Mouse (Mus musculus) heart, embryonic 13.5 days (tissue): ENCODE data around the gene Taf9. TPM values are rescaled to one million over a fixed set of nuclear protein-coding genes. Genes with fewer than 3 reads are reported as not detected.

Experiments
- ATAC-seq: fragments of 200-750 bp; cut with Nextera tagmentation; 2 replicates; pipeline ENCODE4 v1.8.0; 2017; ENCODE audit warnings: moderate TSS enrichment; ENCODE audit not compliant: insufficient number of reproducible peaks, low FRiP score, low TSS enrichment; ENCODE audit errors: extremely low read depth
- H3K27ac ChIP-seq: fragments of 300-500 bp; sonication (generic); replicated peaks from 2 replicates; pipeline ENCODE4 v1.5.1; 2015; ENCODE audit warnings: moderate library complexity, mild to moderate bottlenecking, inconsistent platforms
- H3K27me3 ChIP-seq: fragments of 300-500 bp; sonication (generic); replicated peaks from 2 replicates; pipeline ENCODE4 v1.6.1; 2015; ENCODE audit warnings: mild to moderate bottlenecking, inconsistent platforms
- H3K36me3 ChIP-seq: fragments of 300-500 bp; sonication (generic); 2 replicates; pipeline ENCODE4 v1.6.1; 2015; ENCODE audit warnings: mild to moderate bottlenecking, inconsistent platforms
- H3K4me1 ChIP-seq: fragments of 300-500 bp; sonication (generic); 2 replicates; pipeline ENCODE4 v1.6.1; 2015; ENCODE audit warnings: inconsistent platforms
- H3K4me2 ChIP-seq: fragments of 300-500 bp; sonication (generic); 2 replicates; pipeline ENCODE4 v1.6.1; 2015; ENCODE audit warnings: inconsistent platforms, mild to moderate bottlenecking, moderate library complexity
- H3K4me3 ChIP-seq: fragments of 300-500 bp; sonication (generic); 2 replicates; pipeline ENCODE4 v1.5.1; 2015; ENCODE audit warnings: moderate library complexity, mild to moderate bottlenecking, inconsistent platforms
- H3K9ac ChIP-seq: fragments of 300-500 bp; sonication (generic); 2 replicates; pipeline ENCODE4 v1.6.1; 2015; ENCODE audit warnings: inconsistent platforms, mild to moderate bottlenecking, moderate library complexity
- H3K9me3 ChIP-seq: fragments of 300-500 bp; sonication (generic); 2 replicates; pipeline ENCODE4 v1.6.1; 2016; ENCODE audit warnings: inconsistent platforms
- WGBS: fragments of 180-500 bp; shearing (Covaris S2); methylation state at CpG from one replicate; pipeline ENCODE4 v1.1.7; 2015; ENCODE audit warnings: mixed read lengths; 5-methylcytosine and 5-hydroxymethylcytosine counted together
- polyA plus RNA-seq: library from polyadenylated mRNA; unstranded; fragments of >200 nt; fragmentation: Nextera tagmentation; extraction: Ambion mirVana; gene quantifications from 2 replicates; pipeline ENCODE4 v1.2.1, GENCODE M21; 2015

Gene Taf9
- polyA plus RNA-seq, 1 experiment from 2014 or later, result 7.1 TPM

DNA sequence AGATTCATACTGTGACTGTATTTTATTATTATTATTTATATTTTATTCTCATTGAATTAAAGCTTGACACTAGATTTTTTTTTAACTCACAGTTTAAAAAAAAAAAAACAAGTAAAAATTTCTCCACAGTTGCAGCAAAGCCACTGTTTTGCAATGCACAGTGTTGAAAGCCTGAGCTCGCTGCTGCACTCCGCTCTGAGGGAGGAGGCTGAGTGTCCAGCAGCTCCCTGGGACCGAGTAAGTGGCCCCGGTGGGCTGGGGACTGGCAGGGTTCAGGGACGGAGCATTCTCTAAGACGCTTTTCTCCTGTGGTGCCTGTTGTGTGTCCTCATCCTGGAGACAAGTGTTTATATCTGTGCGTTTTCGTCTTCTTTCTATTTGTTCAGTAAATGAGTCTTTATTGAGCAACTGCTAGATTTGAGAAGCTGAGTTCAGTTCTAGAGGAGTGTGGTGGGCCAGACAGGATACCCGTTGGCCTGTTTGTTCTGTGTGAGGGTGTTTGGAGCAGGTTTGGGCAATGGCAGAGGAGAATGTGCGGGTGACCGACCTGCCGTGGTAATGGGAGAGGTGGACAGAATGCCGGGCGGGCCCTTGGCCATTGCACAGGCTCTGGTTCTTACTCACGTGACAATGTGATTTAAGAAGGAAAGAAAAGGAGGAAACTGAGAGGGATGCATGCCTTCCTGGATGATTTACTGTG lies 24.7 kb downstream of the Taf9 start:
- no peak overlapping the region for H3K4me2 ChIP-seq
- no peaks in the 10 kb centered on the region for H3K4me1 ChIP-seq
- H3K9me3 ChIP-seq, result peaks cover 5% of the 10 kb centered on the region; the same call in 1 of the 2 replicates
- H3K27me3 ChIP-seq, result no peaks in the 10 kb centered on the region
- H3K4me3 ChIP-seq, result no peak overlapping the region
- H3K9ac ChIP-seq, result no peak overlapping the region
- H3K36me3 ChIP-seq, result no peaks in the 10 kb centered on the region
- no peak overlapping the region for H3K27ac ChIP-seq
- 82% methylated on average over 15 of the region's 15 CpGs for WGBS
- no peak for ATAC-seq

DNA sequence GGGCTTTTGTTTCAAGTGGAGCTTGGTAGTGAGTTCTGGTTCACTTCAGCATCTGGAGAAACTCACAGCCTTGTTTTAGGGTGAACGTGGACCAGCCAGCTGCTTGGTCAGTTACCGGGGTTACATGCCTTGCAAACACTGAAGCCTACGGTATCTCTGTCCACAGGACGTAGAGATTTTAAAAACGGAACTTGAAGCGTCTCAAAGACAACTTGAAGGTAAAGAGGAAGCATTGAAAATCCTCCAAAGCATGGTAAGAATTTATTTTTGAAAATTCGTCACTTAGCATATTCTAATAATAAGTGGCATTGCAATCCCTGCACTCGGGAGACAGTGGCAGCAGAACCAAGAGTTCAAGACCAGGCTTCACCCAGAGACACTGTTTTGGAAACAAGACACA lies 30.2 kb downstream of the Taf9 start:
- Histone ChIP-seq H3K4me1 (no peaks in the 10 kb centered on the region), H3K9ac (no peak overlapping the region), H3K4me3 (no peak overlapping the region), H3K27ac (no peak overlapping the region), H3K36me3 (peaks cover 11% of the 10 kb centered on the region), H3K4me2 (no peak overlapping the region), H3K27me3 (no peaks in the 10 kb centered on the region), H3K9me3 (no peaks in the 10 kb centered on the region)
- no peak for ATAC-seq
- WGBS, result 80% methylated on average over 8 of the region's 8 CpGs

- Histone ChIP-seq H3K9ac (no peak overlapping the region), H3K27ac (no peak overlapping the region), H3K4me2 (no peak overlapping the region), H3K4me1 (no peaks in the 10 kb centered on the region), H3K27me3 (no peaks in the 10 kb centered on the region), H3K9me3 (no peaks in the 10 kb centered on the region), H3K4me3 (no peak overlapping the region), H3K36me3 (peaks cover 11% of the 10 kb centered on the region)
- ATAC-seq, result no peak
- WGBS, result 69% methylated on average over 2 of the region's 2 CpGs
Measured at GRCm38 (mm10) chr13:100682837-100683236, 31.5 kb downstream of the Taf9 start.

- Histone ChIP-seq H3K36me3 (peaks cover 11% of the 10 kb centered on the region), H3K27ac (no peak overlapping the region), H3K4me2 (no peak overlapping the region), H3K9ac (no peak overlapping the region), H3K27me3 (no peaks in the 10 kb centered on the region), H3K9me3 (no peaks in the 10 kb centered on the region), H3K4me3 (no peak overlapping the region), H3K4me1 (no peaks in the 10 kb centered on the region)
- ATAC-seq, result no peak
- WGBS, result 68% methylated on average over 2 of the region's 2 CpGs
Measured at GRCm38 (mm10) chr13:100684355-100684754, 33.0 kb downstream of the Taf9 start.

GRCm38 (mm10) chr13:100687513-100687912 lies 36.1 kb downstream of the Taf9 start:
- no peak overlapping the region for H3K27ac ChIP-seq
- H3K4me2 ChIP-seq, result no peak overlapping the region
- H3K9me3 ChIP-seq, result no peaks in the 10 kb centered on the region
- H3K36me3 ChIP-seq, result peaks cover 10% of the 10 kb centered on the region; the same call in 1 of the 2 replicates
- no peaks in the 10 kb centered on the region for H3K4me1 ChIP-seq
- ATAC-seq, result no peak
- H3K9ac ChIP-seq, result no peak overlapping the region
- H3K27me3 ChIP-seq, result no peaks in the 10 kb centered on the region
- WGBS, result 61% methylated on average over 7 of the region's 7 CpGs
- H3K4me3 ChIP-seq, result no peak overlapping the region

GRCm38 (mm10) chr13:100697541-100697940 lies 46.2 kb downstream of the Taf9 start:
- no peak overlapping the region for H3K27ac ChIP-seq
- 85% methylated on average over 3 of the region's 3 CpGs for WGBS

DNA sequence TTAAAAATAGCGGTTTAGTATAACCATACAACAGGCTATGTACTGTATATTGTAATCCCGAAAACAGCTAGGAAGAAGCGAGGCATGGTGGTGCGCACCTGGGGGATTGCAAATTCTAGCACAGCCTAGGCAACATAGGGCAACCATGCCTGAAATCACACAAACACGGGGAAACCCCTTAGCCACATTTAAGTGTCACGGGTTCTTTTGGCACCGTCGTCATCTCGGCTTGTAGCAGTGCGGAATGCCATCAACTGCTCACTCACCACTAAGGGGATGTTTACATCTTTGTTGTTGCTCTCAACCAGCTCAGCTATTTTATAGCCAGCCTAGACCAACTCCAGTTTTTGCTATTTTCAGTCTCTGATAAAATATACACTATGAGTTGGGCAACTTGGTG lies 47.5 kb downstream of the Taf9 start:
- Histone ChIP-seq H3K27ac (no peak overlapping the region), H3K4me1 (no peaks in the 10 kb centered on the region), H3K9me3 (no peaks in the 10 kb centered on the region), H3K4me2 (no peak overlapping the region), H3K4me3 (no peak overlapping the region), H3K9ac (no peak overlapping the region), H3K27me3 (no peaks in the 10 kb centered on the region), H3K36me3 (peaks cover 85% of the 10 kb centered on the region)
- ATAC-seq, result no peak
- 93% methylated on average over 10 of the region's 10 CpGs for WGBS

More at GRCm38 (mm10) chr13:100697541-100697940, 46.2 kb downstream of the Taf9 start:
- Histone ChIP-seq H3K4me2 (no peak overlapping the region), H3K36me3 (peaks cover 73% of the 10 kb centered on the region), H3K9ac (no peak overlapping the region), H3K9me3 (no peaks in the 10 kb centered on the region), H3K4me3 (no peak overlapping the region), H3K4me1 (no peaks in the 10 kb centered on the region), H3K27me3 (no peaks in the 10 kb centered on the region)
- no peak for ATAC-seq

DNA sequence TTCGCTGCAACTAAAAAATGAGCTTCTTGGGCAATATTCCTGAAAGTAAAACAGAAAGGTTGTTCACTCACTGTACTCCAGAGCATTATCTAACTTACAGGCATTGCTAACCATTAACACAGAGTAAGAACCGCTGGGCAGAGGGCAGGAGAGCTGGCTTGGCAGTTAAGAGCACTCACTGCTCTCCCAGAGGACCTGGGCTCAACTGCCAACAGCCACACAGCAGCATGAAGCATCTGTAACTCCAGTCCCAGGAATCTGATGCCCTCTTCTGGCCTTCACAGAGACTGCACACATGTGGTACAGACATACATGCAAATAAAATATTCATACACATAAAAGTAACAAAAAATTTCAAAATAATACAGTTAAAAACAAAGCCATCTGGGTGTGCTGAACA lies 52.1 kb downstream of the Taf9 start:
- no peak overlapping the region for H3K4me3 ChIP-seq
- H3K4me2 ChIP-seq, result no peak overlapping the region
- H3K27me3 ChIP-seq, result no peaks in the 10 kb centered on the region
- 89% methylated on average over 2 of the region's 2 CpGs for WGBS
- peaks cover 96% of the 10 kb centered on the region for H3K36me3 ChIP-seq
- no peak for ATAC-seq
- H3K4me1 ChIP-seq, result no peaks in the 10 kb centered on the region
- H3K27ac ChIP-seq, result no peak overlapping the region
- H3K9ac ChIP-seq, result no peak overlapping the region
- H3K9me3 ChIP-seq, result no peaks in the 10 kb centered on the region

Other genes starting within 250 kb of the Taf9 start
- gene Naip1, start 198.7 kb upstream of the Taf9 start, polyA plus RNA-seq, result not detected in 2 replicates
- gene Gtf2h2, start 159.0 kb upstream of the Taf9 start, polyA plus RNA-seq, result 44.9 and 50.2 TPM in 2 replicates
- 2.5 and 2.6 TPM in 2 replicates for gene Ocln, start 98.9 kb upstream of the Taf9 start, polyA plus RNA-seq
- gene Marveld2, start 34.6 kb upstream of the Taf9 start, polyA plus RNA-seq, result 4.0 TPM in 2 replicates
- 230 and 262 TPM in 2 replicates for gene Ak6, start 600 bp upstream of the Taf9 start, polyA plus RNA-seq
- gene Rad17, start 528 bp upstream of the Taf9 start, polyA plus RNA-seq, result 22.2 and 22.9 TPM in 2 replicates
- gene Ccdc125, start 18.1 kb downstream of the Taf9 start, polyA plus RNA-seq, result 3.8 and 4.1 TPM in 2 replicates
- 64.1 and 69.7 TPM in 2 replicates for gene Cdk7, start 79.4 kb downstream of the Taf9 start, polyA plus RNA-seq
- 236 and 248 TPM in 2 replicates for gene Mrps36, start 93.1 kb downstream of the Taf9 start, polyA plus RNA-seq
- gene Cenph, start 124.3 kb downstream of the Taf9 start, polyA plus RNA-seq, result 19.2 and 20.4 TPM in 2 replicates
- 191 and 222 TPM in 2 replicates for gene Ccnb1, start 135.0 kb downstream of the Taf9 start, polyA plus RNA-seq
- 31.0 and 31.3 TPM in 2 replicates for gene Slc30a5, start 181.8 kb downstream of the Taf9 start, polyA plus RNA-seq